Mouse (Mus musculus) hindbrain, embryonic 16.5 days (tissue): ENCODE measurements around the gene Alpk1. TPM values are rescaled to one million over a fixed set of nuclear protein-coding genes. Genes with fewer than 3 reads are reported as not detected.

Source experiments
- ATAC-seq: fragments of 200-750 bp; cut with Nextera tagmentation; 2 replicates; pipeline ENCODE4 v1.8.0; 2017; ENCODE audit warnings: moderate TSS enrichment, moderate library complexity
- H3K27ac ChIP-seq: fragments of 300-500 bp; sonication (generic); 2 replicates; pipeline ENCODE4 v1.5.1; 2014; ENCODE audit warnings: low read depth, mild to moderate bottlenecking, control low read depth, low read length, moderate library complexity
- H3K27me3 ChIP-seq: fragments of 300-500 bp; sonication (generic); replicated peaks from 2 replicates; pipeline ENCODE4 v1.6.1; 2014; ENCODE audit warnings: low read length; ENCODE audit not compliant: control insufficient read depth, insufficient read depth
- H3K36me3 ChIP-seq: fragments of 300-500 bp; sonication (generic); 2 replicates; pipeline ENCODE4 v1.6.1; 2014; ENCODE audit warnings: mild to moderate bottlenecking, low read length, moderate library complexity, mixed read lengths; ENCODE audit not compliant: control insufficient read depth, insufficient read depth
- H3K4me1 ChIP-seq: fragments of 300-500 bp; sonication (generic); 2 replicates; pipeline ENCODE4 v1.6.1; 2014; ENCODE audit warnings: low read depth, low read length; ENCODE audit not compliant: control insufficient read depth, insufficient read depth
- H3K4me2 ChIP-seq: fragments of 300-500 bp; sonication (generic); 2 replicates; pipeline ENCODE4 v1.6.1; 2014; ENCODE audit warnings: mild to moderate bottlenecking, low read length, control low read depth, moderate library complexity
- H3K4me3 ChIP-seq: fragments of 300-500 bp; sonication (generic); 2 replicates; pipeline ENCODE4 v1.5.1; 2014; ENCODE audit warnings: mild to moderate bottlenecking, low read length, control low read depth, moderate library complexity
- H3K9ac ChIP-seq: fragments of 300-500 bp; sonication (generic); 2 replicates; pipeline ENCODE4 v1.6.1; 2014; ENCODE audit warnings: low read depth, mild to moderate bottlenecking, control low read depth, low read length, moderate library complexity
- H3K9me3 ChIP-seq: fragments of 300-500 bp; sonication (generic); 2 replicates; pipeline ENCODE4 v1.6.1; 2014; ENCODE audit warnings: mild to moderate bottlenecking, low read length, moderate library complexity; ENCODE audit not compliant: control insufficient read depth
- WGBS: fragments of 180-500 bp; shearing (Covaris S2); extraction: QIAGEN DNeasy Blood & Tissue Kit; methylation state at CpG from one replicate; pipeline ENCODE4 v1.1.7; 2014; 5-methylcytosine and 5-hydroxymethylcytosine counted together
- polyA plus RNA-seq: library from polyadenylated mRNA; unstranded; fragments of >200 nt; fragmentation: Nextera tagmentation; extraction: Ambion mirVana; gene quantifications from 2 replicates; pipeline ENCODE4 v1.2.1, GENCODE M21; 2015

Gene Alpk1
- polyA plus RNA-seq, 1 experiment from 2014 or later, result 0.46 TPM

GRCm38 (mm10) chr3:127640762-127641700, 139.3 kb downstream of the Alpk1 start:
- no peaks in the 10 kb centered on the region for H3K9me3 ChIP-seq
- peaks cover 27% of the 10 kb centered on the region for H3K27me3 ChIP-seq
- ATAC-seq, result peak; percentile 31; the same call in 1 of the 2 replicates
- H3K4me1 ChIP-seq, result peaks cover 8% of the 10 kb centered on the region; the same call in 1 of the 2 replicates
- peak overlapping the region; percentile 48 for H3K4me2 ChIP-seq
- no peak overlapping the region for H3K27ac ChIP-seq
- WGBS, result 5% methylated on average over 37 of the region's 37 CpGs
- peak overlapping the region; percentile 14; the same call in 1 of the 2 replicates for H3K4me3 ChIP-seq
- H3K36me3 ChIP-seq, result no peaks in the 10 kb centered on the region
- no peak overlapping the region for H3K9ac ChIP-seq

DNA sequence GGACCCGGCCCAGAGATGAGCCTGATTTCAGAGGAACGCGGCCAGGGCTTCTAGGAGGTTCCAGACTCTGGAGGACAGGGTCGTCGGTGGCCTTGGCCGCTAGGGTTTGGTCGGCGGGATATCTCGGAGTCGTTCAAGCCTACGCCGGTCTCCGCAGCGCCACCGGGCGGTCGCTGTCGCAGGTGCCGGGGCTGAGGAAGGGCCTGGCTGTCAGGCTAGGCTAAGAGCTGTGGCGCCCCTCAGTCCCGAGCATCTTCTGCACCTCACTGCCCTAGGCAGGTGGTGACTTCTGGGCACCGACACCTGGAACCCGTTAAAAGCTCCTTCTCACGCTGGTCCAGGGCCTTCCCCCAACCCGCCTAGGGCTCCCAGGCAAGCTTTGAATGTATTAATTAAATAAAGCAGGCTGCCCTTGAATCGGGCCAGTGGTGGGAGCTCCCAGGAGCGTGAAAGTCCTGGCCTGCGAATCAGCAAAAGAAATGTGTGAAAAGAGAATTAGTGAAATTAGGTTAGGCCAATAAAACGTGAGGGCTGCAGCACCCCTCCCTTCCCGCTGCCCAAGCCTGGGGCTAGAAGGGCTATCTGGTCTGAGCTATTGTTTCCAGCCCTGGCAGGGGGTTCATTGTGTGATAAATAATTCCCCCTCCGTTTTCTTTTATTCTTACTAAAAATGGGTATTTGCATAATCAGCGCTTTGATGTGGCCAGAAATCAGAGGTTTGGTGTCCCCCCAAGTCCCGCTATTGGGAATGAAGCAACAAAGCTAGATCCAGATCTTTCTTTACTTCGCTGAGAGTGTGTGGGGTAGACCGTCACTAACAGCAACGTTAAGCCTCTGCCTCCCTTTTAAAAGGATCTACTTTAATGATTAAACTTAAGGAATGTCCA, 140.2 kb downstream of the Alpk1 start:
- peak; percentile 69 for ATAC-seq
- Histone ChIP-seq H3K4me2 (peak overlapping the region; percentile 48), H3K9me3 (no peaks in the 10 kb centered on the region), H3K4me1 (peaks cover 8% of the 10 kb centered on the region; the same call in 1 of the 2 replicates), H3K9ac (no peak overlapping the region), H3K4me3 (no peak overlapping the region; the same call in 1 of the 2 replicates), H3K27me3 (peaks cover 26% of the 10 kb centered on the region), H3K27ac (no peak overlapping the region), H3K36me3 (no peaks in the 10 kb centered on the region)
- 2% methylated on average over 36 of the region's 36 CpGs for WGBS

DNA sequence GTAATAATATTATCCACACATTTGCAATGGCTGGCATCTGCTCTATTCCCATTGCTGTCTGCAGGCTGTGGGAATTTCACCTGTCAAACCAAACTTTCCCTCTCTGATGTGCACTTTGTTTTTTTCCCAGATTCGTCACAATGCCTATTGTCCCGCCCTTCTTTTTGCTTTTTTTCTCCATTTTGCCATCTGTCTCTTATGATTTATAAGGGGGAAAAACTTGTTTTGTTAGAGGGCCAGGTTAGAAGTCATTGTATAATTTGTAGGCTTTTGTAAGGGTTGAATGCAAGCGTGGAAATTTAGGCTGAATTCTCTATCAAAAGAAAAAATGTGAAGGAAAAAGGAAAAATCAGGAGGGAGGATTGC, 145.4 kb downstream of the Alpk1 start:
- Histone ChIP-seq H3K4me2 (peak overlapping the region; percentile 93), H3K27me3 (peaks cover 24% of the 10 kb centered on the region), H3K9me3 (no peaks in the 10 kb centered on the region), H3K4me3 (no peak overlapping the region; the same call in 1 of the 2 replicates), H3K36me3 (no peaks in the 10 kb centered on the region), H3K4me1 (peaks cover 21% of the 10 kb centered on the region), H3K9ac (no peak overlapping the region), H3K27ac (no peak overlapping the region)
- no peak for ATAC-seq
- 1% methylated on average over 3 of the region's 3 CpGs for WGBS

GRCm38 (mm10) chr3:127634101-127634983, 146.0 kb downstream of the Alpk1 start:
- H3K27me3 ChIP-seq, result peaks cover 30% of the 10 kb centered on the region
- peak; percentile 86 for ATAC-seq
- under 1% methylated on average over 50 of the region's 58 CpGs for WGBS
- peaks cover 19% of the 10 kb centered on the region for H3K4me1 ChIP-seq
- no peaks in the 10 kb centered on the region for H3K36me3 ChIP-seq
- no peaks in the 10 kb centered on the region for H3K9me3 ChIP-seq
- H3K4me3 ChIP-seq, result peak overlapping the region; percentile 51
- H3K9ac ChIP-seq, result peak overlapping the region; percentile 60; the same call in 1 of the 2 replicates
- no peak overlapping the region for H3K27ac ChIP-seq
- peak overlapping the region; percentile 93 for H3K4me2 ChIP-seq

DNA sequence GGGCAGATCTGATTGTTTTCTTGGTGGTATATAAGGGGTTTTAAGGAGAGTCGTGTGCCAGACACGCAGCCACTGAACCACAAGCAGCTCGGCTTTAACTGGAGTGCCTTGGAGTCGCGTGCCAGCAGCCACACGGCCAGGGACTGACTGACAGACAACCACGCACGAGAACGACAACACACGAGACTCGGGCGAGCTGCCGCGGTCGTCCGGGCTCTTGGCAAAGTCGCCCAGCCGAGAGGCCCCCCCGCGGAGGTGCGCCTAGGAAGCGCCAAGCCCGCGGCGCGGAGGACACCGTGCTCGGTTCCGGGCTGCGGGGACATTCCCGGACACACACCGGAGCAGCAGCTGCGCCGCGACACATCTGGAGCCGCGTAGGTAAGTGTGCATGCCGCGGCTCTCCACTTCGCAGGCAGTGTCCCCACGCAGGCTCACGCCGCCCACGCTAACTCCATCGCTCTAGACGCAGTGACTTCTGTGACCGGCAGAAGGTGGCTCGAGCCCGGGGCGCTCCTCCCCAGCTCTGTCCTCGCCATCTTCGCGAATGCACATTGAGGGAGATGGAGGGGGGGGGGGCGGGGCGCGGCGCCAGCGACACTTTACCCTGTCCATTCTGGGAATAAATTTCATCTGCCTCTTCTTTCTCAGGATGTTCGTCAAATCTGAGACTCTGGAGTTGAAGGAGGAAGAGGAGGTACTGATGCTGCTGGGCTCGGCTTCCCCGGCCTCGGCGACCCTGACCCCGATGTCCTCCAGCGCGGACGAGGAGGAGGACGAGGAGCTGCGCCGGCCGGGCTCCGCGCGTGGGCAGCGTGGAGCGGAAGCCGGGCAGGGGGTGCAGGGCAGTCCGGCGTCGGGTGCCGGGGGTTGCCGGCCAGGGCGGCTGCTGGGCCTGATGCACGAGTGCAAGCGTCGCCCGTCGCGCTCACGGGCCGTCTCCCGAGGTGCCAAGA, 147.0 kb downstream of the Alpk1 start, which contains the start of gene Neurog2:
Neurog2 (plus strand) TSS at position 56 of the 953 bp plus-strand sequence.
- H3K27ac ChIP-seq, result no peak within 1 kb of the TSS
- peaks cover 30% of the 10 kb centered on the region for H3K27me3 ChIP-seq
- H3K4me2 ChIP-seq, result peak within 1 kb of the TSS; percentile 93
- H3K4me1 ChIP-seq, result peaks cover 21% of the 10 kb centered on the region
- H3K9ac ChIP-seq, result peak within 1 kb of the TSS; percentile 60
- WGBS, result under 1% methylated on average over 89 of the region's 92 CpGs
- no peaks in the 10 kb centered on the region for H3K9me3 ChIP-seq
- H3K36me3 ChIP-seq, result no peaks in the 10 kb centered on the region
- peak within 1 kb of the TSS; percentile 51 for H3K4me3 ChIP-seq
- peak; percentile 57 for ATAC-seq

GRCm38 (mm10) chr3:127632531-127632930, 147.8 kb downstream of the Alpk1 start:
- peaks cover 28% of the 10 kb centered on the region for H3K27me3 ChIP-seq

GRCm38 (mm10) chr3:127631582-127631981, 148.7 kb downstream of the Alpk1 start:
- Histone ChIP-seq H3K36me3 (no peaks in the 10 kb centered on the region), H3K4me1 (peaks cover 23% of the 10 kb centered on the region), H3K9ac (no peak overlapping the region), H3K4me2 (peak overlapping the region; percentile 5; the same call in 1 of the 2 replicates), H3K9me3 (no peaks in the 10 kb centered on the region), H3K4me3 (no peak overlapping the region), H3K27me3 (peaks cover 29% of the 10 kb centered on the region), H3K27ac (no peak overlapping the region)
- no peak for ATAC-seq
- under 1% methylated on average over 10 of the region's 10 CpGs for WGBS

More at GRCm38 (mm10) chr3:127632531-127632930, 147.8 kb downstream of the Alpk1 start:
- peaks cover 23% of the 10 kb centered on the region for H3K4me1 ChIP-seq
- H3K36me3 ChIP-seq, result no peaks in the 10 kb centered on the region
- H3K4me3 ChIP-seq, result peak overlapping the region; percentile 51
- ATAC-seq, result peak; percentile 73
- peak overlapping the region; percentile 60 for H3K9ac ChIP-seq
- whole genome bisulfite sequencing, result under 1% methylated on average over 28 of the region's 32 CpGs
- H3K4me2 ChIP-seq, result peak overlapping the region; percentile 93
- no peak overlapping the region for H3K27ac ChIP-seq
- H3K9me3 ChIP-seq, result no peaks in the 10 kb centered on the region
